Mouse (Mus musculus) heart, embryonic 10.5 days (tissue): Measurements from ENCODE around the gene Ces2b. TPM values are rescaled to one million over a fixed set of nuclear protein-coding genes. Genes with fewer than 3 reads are reported as not detected.
"Not testable (repeated sequence)": the region's sequence is repeated elsewhere in the genome, so short reads cannot be mapped to it uniquely, and the experiment has no call there.

Experiments
- DNase-seq: peaks from one replicate; pipeline ENCODE4 v3.0.0-alpha.2; 2017; ENCODE audit warnings: low spot score
- H3K27ac ChIP-seq: fragments of 300-500 bp; sonication (generic); 2 replicates; pipeline ENCODE4 v1.5.1; 2016; ENCODE audit warnings: mild to moderate bottlenecking
- H3K27me3 ChIP-seq: fragments of 300-500 bp; sonication (generic); 2 replicates; pipeline ENCODE4 v1.6.1; 2016; ENCODE audit warnings: mild to moderate bottlenecking; ENCODE audit not compliant: poor library complexity, insufficient read depth, severe bottlenecking
- H3K36me3 ChIP-seq: fragments of 300-500 bp; sonication (generic); 2 replicates; pipeline ENCODE4 v1.6.1; 2016; ENCODE audit warnings: mild to moderate bottlenecking, moderate library complexity
- H3K4me1 ChIP-seq: fragments of 300-500 bp; sonication (generic); 2 replicates; pipeline ENCODE4 v1.6.1; 2016; ENCODE audit warnings: mild to moderate bottlenecking
- H3K4me3 ChIP-seq: fragments of 300-500 bp; sonication (generic); 2 replicates; pipeline ENCODE4 v1.5.1; 2016; ENCODE audit warnings: mild to moderate bottlenecking, moderate library complexity
- H3K9me3 ChIP-seq: fragments of 300-500 bp; sonication (generic); 2 replicates; pipeline ENCODE4 v1.6.1; 2016; ENCODE audit warnings: mild to moderate bottlenecking, moderate library complexity
- WGBS: fragments of 180-500 bp; shearing (Covaris S2); methylation state at CpG from one replicate; pipeline ENCODE4 v1.1.7; 2016; 5-methylcytosine and 5-hydroxymethylcytosine counted together
- polyA plus RNA-seq: library from polyadenylated mRNA; unstranded; fragments of >200 nt; fragmentation: Nextera tagmentation; extraction: Ambion mirVana; gene quantifications from 2 replicates; pipeline ENCODE4 v1.2.1, GENCODE M21; 2016

Gene Ces2b
- polyA plus RNA-seq, 1 experiment from 2014 or later, result not detected

DNA sequence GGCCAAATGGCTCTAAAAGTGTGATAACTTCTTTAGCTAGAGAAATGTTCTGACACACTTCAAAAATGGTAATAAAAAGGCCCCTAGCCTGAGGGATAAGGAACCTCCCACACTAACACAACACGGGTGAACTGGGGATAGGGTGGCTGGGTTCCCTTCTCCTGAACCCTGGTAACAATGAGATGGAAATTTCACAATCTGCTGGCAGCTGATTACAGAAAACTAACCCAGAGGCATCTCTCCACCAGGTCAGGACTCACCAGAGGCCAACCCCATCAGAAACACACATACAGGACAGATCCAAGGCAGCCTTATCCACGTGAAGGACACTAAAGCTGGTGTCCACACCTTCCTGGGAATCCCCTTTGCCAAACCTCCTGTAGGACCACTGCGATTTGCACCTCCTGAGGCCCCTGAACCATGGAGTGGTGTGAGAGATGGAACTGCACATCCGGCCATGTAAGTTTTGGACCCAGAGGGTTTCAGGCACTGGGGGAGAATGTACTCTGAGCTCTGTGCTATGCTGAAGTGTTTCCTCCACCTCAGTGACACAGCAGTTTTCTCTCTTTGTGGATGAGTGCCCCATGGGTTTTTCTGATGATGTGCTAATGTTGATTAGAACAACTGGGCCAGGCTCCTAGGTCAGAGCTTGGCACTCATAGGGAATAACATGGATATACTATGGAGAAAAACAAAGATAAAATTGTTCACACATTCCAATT is 16.5 kb downstream of the Ces2b start:
- 65% methylated on average over 4 of the region's 4 CpGs for WGBS
- Histone ChIP-seq H3K27me3 (no peaks in the 10 kb centered on the region), H3K36me3 (no peaks in the 10 kb centered on the region), H3K4me1 (no peaks in the 10 kb centered on the region), H3K27ac (no peak overlapping the region), H3K4me3 (no peak overlapping the region), H3K9me3 (no peaks in the 10 kb centered on the region)
- DNase-seq, result no peak

DNA sequence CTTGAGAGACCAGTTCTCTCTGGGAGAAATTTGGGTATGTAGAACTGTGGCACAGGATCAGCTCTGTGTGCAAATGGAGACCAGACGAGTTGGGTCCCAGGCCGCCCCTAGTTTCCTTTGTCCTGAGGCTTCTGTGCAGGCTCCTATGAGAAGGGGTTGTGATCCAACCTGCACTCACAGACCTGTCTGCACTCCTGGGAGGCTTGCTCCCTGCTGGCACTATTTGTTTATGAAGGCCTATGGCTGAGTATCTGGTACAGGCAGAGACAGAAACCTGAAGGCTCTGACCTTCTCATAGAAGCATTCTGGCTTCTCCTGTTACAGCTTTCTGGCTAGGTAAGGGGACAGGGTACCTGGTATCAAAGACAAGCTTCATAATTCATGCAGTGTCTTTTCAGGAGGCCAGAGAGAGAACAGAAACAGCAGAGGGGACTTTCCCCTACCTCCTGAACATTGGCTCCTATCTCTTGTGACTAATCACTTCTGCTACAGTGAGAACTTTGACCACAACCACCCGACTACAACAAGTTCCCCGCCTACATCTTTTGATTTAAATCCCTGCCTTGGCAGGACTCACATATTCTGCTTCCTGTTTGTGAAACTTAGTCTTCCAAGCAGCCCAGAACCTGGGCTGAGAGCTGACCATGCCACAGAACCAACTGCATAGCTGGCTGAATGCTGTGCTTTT is 35.6 kb downstream of the Ces2b start:
- H3K27ac ChIP-seq, H3K4me1 ChIP-seq, H3K36me3 ChIP-seq, DNase-seq, H3K9me3 ChIP-seq, H3K4me3 ChIP-seq, H3K27me3 ChIP-seq: not testable (repeated sequence)
- WGBS, result no CpG with 5 or more reads among the region's 4 CpGs

DNA sequence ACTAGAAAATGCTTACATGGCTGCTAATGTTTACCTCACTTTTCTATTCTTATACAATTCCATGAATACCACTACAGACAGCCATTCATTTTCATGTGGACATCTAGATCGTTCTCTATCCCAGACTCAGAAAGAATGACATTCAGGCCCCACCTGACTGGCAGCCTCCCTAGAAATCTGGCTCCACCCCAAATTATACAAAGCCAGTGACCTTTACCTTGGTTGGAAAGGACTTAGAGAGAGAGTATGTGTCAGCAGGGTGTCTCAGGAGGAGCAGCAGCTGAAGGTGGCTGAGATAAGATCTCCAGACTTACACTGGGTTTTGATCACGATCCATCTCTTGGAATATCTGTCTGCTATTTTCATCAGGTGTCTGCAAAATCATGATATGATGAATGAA is 37.5 kb downstream of the Ces2b start:
- not testable (repeated sequence) for H3K9me3 ChIP-seq, H3K4me1 ChIP-seq, H3K4me3 ChIP-seq, DNase-seq, H3K36me3 ChIP-seq, H3K27me3 ChIP-seq, H3K27ac ChIP-seq
- no CpG with 5 or more reads among the region's 2 CpGs for WGBS

DNA sequence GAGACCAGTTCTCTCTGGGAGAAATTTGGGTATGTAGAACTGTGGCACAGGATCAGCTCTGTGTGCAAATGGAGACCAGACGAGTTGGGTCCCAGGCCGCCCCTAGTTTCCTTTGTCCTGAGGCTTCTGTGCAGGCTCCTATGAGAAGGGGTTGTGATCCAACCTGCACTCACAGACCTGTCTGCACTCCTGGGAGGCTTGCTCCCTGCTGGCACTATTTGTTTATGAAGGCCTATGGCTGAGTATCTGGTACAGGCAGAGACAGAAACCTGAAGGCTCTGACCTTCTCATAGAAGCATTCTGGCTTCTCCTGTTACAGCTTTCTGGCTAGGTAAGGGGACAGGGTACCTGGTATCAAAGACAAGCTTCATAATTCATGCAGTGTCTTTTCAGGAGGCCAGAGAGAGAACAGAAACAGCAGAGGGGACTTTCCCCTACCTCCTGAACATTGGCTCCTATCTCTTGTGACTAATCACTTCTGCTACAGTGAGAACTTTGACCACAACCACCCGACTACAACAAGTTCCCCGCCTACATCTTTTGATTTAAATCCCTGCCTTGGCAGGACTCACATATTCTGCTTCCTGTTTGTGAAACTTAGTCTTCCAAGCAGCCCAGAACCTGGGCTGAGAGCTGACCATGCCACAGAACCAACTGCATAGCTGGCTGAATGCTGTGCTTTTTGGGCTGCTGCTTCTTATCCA is 55.0 kb downstream of the Ces2b start:
- H3K4me1 ChIP-seq, H3K36me3 ChIP-seq, H3K4me3 ChIP-seq, H3K27me3 ChIP-seq, DNase-seq, H3K9me3 ChIP-seq, H3K27ac ChIP-seq: not testable (repeated sequence)
- no CpG with 5 or more reads among the region's 4 CpGs for WGBS

Other genes with a start within 250 kb of the Ces2b start
- 10.9 and 11.0 TPM in 2 replicates for gene Pdp2, start 240.1 kb upstream of the Ces2b start, polyA plus RNA-seq
- 8.0 and 21.0 TPM in 2 replicates for gene Cdh16, start 207.2 kb upstream of the Ces2b start, polyA plus RNA-seq
- 200 and 322 TPM in 2 replicates for gene Rrad, start 200.2 kb upstream of the Ces2b start, polyA plus RNA-seq
- 198 and 244 TPM in 2 replicates for gene Ciao2b, start 189.6 kb upstream of the Ces2b start, polyA plus RNA-seq
- not detected in 2 replicates for gene Ces2a, start 97.6 kb upstream of the Ces2b start, polyA plus RNA-seq
- not detected in 2 replicates for gene Ces2c, start 15.5 kb downstream of the Ces2b start, polyA plus RNA-seq
- not detected in 2 replicates for gene Ces2e, start 94.7 kb downstream of the Ces2b start, polyA plus RNA-seq
- not detected in 2 replicates for gene Ces2f, start 115.8 kb downstream of the Ces2b start, polyA plus RNA-seq
- 0.21 and 0.25 TPM in 2 replicates for gene Ces2g, start 130.1 kb downstream of the Ces2b start, polyA plus RNA-seq
- not detected in 2 replicates for gene Ces2h, start 169.3 kb downstream of the Ces2b start, polyA plus RNA-seq
- not detected in 2 replicates for gene Ces3a, start 217.0 kb downstream of the Ces2b start, polyA plus RNA-seq